Mouse (Mus musculus): ENCODE data around the gene Mef2d.
A peak's percentile ranks its signal among the peaks of the same experiment; 100 is the strongest.

Mef2d gene

DNA sequence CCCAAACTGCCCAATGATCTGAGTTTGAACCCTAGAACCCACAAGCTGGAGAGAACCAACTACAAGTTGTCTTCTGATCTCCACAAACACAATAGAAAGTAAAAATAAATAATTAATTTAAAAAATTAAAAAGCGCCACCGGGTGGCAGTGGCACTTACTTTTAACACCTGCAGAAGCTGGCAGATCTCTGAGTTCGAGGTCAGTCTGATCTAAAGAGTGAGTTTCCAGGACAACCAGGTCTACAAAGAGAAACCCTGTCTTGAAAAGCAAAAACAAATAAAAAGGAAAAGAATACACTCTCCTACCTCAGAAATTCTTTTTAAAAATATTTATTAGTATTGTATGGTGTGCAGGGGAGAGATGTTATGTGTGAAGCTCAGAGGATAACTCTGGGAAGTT lies 4.4 kb upstream of the Mef2d start:
- DNase-seq (ENCODE audit: low spot score) = no peak

DNA sequence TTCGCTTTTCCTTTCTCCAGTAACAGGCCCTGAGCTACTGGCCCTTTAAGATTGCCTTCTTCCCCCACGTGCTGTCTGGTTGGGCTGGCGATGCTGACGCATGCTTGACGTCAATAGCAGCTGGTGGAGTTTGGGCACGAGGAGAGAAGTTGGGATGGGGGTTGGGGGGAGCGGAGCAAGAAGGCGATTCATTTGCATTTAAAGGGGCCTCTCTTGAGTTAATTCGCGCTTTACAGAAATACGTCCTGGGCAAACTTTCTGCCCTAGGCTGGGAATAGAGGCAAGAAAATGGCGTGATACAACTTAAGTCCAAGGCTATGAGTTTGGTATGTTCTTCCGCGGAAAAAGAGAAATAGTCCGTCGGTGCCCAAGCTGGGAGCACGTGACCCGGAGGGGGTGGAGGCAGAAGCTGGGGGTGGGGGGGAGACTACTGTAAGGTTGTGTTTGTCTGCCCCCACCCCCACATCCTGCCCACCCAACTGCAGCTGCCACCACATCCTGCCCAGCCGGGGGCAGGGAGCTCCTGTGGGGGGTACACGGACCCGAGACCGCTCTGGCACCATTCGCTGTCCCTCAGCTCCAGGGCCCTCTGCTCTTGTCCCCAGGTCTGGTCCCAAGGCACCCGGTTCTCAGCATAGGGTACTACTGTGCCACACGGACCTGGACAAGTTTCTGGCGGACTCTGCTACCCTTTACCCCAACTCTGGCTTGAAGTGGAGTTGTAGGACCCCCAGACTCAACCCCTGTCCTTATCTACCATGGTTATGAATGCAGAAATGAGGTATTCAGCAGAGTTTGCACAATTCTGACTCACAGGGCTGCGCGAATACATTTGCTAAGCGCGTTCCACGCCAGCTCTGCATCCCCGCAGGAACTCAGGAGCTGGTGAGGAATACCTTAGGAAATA lies 3.6 kb upstream of the Mef2d start:
- DNase-seq (ENCODE audit: low spot score) = peak; percentile 96

DNA sequence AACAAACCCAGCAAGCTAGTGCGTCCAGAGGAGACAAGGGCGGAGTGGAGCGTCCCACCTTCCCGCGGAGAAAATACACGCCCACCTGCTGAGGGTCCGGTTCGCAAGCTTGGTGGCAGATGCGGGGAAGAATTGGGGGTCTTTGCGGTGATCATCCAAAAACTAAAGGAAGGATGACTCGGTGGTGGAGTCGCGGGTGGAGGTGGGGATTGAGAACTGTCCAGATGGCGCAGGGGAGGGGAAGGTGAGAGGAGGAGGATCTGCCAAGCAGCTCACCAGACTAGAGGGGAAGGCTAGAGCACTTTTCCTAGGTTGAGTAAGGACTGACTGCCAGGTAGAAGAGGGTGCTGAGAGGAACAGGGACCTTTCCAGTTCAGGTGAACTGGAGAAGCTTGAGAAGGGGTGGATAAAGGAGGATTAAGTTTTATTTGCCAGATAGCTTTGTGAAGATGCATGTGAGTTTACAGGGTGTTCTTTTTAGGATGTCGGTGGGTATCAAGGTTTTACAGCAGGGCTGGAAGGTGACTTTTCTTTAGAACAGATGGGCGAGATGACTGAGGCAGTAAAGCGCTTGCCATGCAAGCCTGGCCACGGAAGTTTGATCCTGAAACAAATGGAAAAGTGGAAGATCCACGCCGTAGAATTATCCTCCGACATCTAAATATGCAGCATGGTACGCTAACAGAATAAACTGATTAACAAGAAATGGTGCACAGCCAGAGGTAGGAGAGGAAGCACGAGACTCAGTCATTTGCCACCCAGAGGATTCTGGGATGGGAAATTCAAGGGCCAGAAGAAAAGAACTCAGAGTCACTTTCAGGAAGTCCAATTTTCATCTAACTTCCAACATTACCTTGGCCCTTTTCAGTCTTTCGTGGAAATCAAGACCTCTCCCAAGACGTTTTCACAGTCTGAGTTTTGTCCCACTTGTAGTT lies 2.7 kb upstream of the Mef2d start:
- no peak for DNase-seq (ENCODE audit: low spot score)

DNA sequence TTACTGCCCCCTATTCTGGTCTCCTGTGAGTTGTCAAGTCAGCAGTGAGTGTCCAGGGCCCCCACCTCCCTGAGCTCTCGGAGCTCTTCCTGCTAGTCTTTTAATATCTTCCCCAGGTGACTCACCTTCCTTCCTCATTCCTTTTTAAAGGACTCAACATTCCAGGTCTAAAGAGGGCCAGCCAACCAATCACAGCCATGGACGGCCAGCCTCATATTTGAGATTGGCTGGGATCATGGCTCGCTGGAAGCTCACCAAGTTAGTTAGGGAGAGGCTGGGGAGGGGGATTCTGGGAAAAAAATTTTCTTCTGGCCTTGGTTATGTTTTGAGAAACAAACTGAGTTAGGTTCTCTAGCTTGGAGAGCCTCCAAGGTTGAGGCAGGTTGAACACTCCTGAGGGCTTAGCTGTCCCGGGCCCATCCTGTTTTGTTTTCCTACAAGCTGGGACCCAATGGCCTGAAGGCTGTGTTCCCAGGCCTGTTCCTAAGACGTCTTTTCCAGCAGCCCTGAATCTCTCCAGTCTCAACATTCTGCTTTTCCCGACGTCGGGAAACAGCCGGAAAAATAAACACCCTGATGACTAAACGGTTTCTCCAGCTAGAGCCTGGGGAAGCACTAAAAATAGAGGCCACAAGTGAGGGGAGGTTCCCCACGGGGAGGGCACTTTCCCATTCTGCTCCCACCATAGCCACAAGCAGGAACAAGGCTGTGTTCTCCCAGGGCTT lies 1.8 kb upstream of the Mef2d start:
- DNase-seq (ENCODE audit: low spot score) = no peak

DNA sequence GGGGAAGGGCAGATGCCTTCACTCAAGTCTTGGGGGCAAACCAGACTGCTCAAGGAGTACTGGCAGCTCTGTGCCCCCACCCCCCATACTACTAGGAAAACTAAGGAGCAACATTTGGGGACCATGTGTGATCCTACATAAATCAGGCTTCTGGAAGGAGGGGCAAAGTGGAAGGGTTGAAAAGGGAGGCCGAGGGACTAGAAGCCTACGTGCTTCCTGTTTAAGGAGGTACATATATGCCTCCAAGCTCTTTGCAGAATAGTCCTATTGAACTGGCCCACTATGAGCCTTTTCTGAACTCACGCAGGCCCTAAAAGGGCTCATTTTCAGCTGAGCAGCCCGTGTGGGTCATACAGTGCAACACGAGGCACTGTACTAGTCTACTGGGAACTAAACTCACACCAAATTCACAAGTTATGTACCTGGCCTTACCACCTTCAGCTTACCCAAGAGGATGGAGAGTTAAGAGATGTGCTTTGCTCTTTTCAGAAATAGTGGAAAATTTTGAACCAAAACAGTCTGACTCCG lies 1.2 kb upstream of the Mef2d start:
- DNase-seq (ENCODE audit: low spot score) = no peak

DNA sequence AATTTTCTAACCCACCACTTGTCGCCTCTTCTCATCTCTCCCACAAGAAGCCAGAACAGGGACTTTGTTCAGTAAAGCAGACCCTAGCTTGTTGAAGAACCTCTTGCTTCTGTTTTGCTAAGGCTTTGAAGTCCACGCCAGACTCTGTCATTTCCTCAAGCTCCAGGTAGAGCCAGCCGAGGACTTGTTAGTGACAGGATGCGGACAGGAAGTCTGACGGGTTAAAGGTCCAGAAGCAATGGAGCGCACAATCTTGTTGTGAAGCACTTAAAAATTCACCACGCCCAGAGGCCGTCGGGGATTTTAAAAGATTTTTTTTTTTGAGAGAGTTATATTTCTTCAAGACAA lies 759 bp upstream of the Mef2d start:
- DNase-seq (ENCODE audit: low spot score) = no peak

DNA sequence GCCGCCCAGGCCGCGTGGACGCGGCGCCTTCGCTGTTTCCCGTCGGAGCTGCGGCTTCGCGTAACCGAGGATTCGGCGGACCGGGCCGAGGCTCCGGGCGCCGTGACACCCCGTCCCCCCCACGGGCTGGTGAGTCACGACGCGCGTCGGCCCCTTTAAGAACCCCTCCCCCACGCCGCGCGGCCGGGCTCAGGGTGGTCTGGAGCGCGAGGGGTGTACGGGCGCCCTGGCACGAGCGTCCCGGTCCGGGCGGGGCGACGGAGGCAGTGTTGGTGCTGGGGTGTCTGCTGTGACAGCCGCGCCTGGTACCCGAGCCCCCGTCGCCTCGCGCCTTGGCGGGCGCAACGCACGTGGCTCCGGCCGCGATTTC lies 359 bp downstream of the Mef2d start:
- DNase-seq (ENCODE audit: low spot score) = no peak

DNA sequence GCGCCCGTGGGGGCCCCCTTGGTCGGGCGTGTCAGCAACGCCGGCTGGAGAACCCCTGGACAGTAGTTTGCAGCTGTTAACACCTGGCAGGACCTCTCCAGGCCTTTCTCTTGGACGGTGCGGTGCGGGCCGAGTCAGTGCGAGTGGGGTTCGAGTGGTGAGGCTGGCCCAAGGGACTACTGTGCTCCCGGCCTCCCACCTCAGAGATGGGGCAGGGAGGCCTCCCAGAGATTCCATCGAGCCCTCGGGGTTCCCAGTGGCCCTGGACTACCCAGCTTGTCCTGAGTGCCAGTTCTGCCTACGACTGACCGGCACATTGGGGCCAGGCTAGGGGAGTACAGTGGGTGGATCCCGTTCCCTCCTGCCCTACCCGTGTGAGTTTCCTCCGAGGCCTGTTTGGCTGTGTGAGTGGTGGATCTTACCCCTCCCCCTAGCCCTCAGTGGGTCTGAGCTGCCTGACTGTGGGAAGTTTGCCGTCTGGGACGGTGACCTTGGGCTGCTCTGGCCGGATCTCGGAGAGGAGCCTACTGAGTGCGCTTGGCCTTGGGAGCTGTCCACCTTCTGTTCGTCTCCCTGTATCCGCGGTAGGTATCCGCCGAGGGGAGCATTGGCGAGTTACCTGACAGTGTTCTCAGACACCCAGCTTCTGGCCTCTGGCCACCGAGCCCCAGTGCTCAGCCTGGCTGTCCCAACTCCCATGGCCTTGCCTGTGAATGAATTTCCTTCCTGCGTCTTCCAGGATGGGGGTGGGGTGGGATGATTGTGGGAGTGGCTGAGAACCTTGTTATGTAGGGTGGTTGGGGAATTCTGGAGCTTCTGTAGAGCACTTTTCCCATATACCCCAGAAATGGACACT lies 972 bp downstream of the Mef2d start:
- DNase-seq (ENCODE audit: low spot score) = no peak

DNA sequence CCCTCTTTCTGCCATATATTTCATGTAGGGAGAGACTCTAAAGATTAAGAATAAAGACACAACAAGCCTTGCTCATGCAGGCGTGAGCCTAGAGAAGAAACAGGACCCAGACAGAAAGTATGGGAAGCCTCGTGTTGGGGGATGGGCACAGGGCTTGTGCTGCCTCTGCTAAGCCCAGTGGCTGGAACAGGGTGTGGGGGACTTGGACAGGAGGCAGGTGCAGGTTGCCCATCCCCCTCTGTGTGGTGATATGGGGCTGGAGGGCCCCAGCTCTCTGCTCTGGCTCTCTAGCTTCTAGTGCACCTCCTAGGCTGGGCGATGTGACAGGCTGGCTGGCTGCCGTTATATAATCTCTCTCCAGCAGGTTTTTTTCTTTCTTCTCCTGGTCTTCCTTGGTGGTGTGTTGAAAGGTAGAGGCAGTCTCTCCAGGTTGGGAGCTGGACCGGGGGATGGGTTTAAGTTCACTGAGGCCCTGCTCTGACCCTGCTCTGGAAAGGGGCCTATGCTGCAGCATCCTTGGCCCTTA lies 1.9 kb downstream of the Mef2d start:
- DNase-seq (ENCODE audit: low spot score) = no peak

DNA sequence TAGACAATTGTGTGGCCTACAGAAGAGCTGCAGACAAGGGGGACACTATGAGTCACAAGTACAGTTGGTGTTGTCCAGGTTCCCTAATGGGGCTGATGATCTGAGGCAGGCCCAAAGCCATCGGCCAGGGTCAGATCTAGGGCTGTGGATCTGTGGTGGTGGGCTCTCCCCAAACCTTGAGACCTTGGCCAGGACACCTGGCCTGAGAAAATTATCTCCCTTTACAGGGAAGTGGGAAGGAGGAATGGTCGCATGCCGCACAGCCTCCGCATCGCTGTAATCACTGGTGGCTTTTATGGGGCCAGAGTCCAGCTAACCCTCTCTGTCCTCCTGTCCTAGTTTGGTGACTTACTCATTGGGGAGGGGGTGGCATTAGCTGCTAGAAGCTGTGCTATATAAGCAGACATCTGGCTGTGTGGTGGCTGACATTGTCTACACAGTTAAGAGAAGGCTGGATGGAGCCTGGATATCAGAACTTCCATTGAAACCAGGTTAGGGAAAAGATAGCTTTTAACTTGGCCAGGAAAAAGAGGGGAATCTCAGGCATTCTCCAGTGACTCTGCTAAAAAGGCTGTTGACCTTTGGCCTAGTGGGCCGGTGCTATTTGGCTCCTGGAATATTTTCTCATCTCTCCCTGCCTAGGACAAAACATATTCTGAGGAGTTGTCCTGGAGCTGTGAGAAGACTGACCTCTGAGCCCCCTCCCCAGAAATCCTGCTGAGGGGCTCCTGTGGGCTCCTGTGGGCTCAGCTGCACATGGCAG lies 2.7 kb downstream of the Mef2d start:
- no peak for DNase-seq (ENCODE audit: low spot score)

DNA sequence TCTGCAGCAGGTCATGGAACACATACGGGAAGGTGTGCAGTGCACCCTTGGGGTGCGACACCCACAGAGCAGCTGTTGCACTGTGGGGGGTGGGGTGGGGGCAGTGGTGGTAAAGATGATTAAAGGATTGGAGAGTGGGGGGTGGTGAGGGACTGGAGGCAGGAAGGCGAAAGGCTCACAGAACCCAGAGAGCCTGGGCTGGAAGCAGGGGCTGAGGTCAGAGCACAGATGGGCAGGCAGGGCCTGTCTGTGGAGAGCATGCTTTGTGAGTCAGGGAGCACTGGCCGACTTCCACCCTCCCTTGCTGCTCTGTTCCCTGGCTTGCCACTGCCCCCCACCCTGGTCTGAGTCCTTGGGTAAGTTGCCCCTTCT lies 3.2 kb downstream of the Mef2d start:
- no peak for DNase-seq (ENCODE audit: low spot score)

DNA sequence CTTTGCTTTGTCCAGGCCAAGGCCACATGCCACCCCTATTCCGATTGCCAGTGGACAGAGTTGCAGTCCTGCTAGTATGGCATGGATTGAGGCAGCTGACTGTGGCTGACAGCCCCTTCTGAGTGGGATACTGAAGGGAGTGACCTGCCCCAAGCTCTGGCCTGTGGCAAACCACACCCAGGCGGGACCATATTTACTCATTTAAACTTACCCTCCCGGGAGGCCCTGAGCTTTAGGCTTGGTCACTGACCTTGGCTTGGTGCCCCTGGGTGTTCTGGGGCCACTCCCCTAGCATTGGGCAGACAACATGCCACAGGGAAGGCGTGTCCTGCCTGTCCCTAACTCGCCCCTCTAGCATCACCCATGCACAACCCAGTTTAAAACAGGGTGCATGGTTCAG lies 3.8 kb downstream of the Mef2d start:
- no peak for DNase-seq (ENCODE audit: low spot score)

DNA sequence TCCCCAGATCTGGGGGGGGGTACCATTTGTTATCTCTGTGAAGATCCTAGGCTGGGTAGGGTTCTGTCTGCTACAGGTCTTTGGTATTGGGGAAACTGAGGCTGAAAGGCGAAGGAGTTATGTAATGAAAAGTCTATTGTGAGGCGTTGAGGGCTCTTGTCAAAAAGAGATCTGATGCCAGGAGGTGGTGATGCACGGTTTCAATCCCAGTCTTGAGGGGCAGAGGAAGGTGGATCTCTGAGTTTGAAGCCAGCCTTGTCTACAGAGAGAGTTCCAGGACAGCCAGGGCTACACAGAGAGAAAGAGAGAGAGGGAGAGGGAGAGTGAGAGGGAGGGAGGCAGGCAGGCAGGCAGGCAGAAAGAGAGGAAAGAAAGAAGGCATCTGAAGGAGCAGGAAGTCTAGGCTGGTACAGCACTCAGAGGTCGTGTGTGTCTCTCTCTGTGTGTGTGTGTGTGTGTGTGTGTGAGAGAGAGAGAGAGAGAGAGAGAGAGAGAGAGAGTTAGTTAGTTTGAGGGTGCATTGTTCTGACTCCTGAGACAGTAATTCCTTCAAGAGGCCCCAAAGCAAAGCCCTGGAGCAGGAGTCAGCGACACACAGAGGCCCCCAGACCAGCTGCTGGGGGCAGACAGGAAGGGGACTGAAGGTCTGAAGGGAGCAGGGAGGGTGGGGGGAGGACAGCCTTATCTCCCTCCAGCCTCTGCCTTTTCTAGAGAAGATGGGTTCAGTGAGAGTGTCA lies 4.4 kb downstream of the Mef2d start:
- DNase-seq (ENCODE audit: low spot score) = no peak

DNA sequence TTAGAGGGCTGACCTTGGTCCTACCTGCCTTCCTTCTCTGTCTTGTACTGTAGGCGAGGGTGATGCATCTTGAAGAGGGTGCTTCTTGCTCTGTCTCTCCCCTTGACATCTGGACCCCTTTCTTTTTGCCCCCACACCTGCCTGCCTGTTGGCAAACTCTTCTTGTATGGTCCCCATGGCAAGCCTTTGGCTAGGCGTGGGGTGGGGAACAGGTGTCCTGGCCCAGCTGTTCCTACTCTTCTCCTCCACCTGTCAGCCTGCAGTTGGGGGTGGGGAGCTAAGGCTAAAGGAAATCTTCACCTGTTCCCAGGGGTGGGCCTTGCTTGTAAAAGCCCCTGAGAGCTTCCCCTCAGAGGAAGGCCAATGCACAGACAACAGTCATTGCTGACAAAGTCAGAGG lies 5.3 kb downstream of the Mef2d start:
- no peak for DNase-seq (ENCODE audit: low spot score)

DNA sequence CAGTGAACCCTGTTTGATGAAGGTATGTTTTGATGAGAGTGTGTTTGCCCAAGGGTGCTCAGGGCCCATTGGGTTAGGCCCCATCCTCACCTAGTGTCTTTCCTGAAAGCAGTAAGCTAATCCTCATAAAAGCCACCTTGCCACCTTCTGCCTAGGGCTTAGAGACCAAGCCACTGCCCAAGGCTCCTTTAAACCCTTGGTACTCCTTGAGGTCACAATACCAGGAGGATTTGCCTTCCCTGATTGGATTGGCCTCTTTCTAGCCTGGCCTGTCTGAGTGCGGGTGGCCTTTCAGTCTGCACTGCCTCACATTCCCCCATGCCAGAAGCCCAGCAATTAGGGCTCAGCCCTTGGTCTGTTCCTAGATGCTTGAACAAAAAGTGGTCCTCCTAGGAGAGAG lies 5.7 kb downstream of the Mef2d start:
- DNase-seq (ENCODE audit: low spot score) = no peak

DNA sequence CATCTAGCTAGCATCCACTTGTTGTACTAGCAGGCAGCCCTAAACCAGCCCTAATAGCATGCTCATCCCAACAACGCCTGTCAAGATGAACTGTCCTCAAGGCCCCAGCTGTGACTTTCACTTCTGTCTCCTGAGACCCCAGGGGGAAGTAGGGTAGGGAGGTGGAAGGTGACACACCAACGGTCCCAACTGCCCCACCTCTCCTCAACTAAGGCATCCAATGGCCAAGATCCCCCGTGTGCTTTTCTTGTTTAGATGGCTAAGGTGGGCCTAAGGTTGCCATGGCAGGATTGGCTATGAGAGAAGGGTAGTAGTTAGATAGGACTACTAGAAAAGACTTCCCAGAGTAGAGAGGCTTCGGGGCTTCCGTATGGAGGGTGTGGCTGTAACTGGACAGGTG lies 6.2 kb downstream of the Mef2d start:
- DNase-seq (ENCODE audit: low spot score) = no peak

DNA sequence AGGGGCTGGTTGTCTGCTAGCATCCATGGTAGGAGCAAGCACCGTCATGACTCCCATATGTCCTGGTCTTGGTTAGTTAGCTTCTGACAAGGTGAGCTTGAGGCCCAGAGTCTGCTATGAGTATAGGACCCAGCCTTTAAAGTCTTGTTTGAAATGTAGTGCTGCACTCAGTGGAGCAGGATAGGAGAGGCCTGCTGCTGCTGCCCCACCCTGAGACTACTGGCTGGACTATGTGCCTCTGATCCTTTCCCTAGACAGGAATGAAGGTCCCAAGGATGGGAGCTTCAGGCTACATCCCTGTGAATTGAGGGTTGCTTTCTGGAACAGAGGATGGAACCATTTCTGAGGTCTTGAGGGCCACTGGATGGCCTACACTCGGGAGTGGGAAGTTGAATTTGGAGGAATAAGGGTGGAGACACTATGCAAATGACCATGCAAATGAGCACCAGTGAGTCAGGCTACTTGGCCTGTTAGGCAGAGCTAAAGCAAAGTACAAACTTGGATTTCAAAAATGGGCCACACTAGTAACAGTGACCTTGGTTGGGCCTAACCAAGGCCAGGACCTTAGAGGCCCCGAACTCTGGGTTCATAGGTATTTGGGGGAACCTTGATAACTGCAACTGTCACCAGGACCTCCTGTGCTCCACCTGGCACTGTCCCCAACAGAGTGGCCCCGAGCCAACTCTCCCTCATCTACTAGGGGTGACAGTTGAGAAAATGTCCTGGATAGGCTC lies 6.8 kb downstream of the Mef2d start:
- DNase-seq (ENCODE audit: low spot score) = no peak

DNA sequence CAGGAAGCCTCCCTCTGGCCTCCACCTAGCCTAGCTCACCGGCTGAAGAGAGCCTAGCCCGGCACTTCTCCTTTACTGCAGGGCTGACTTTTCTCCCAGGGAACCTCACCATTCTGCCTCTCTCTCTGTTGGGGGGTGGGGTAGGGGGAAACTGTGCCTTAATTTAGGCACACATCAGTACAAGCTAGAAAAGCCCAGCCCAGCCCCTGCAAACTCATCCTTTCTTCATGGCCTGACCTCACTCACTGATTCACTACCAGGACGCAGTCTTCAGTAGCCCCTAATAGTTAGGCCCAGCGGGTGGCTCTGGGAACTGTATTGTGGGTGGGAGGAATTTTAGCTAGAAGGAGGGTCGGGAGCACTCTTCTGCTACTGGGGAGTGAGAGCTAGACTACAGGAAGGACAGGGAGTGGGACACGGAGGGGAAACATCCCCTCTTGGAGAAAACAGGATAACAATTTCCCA lies 7.4 kb downstream of the Mef2d start:
- DNase-seq (ENCODE audit: low spot score) = no peak

All from layer of hippocampus, adult 9-10 months (tissue).